Mouse (Mus musculus): Measurements from ENCODE around the gene Syne4. TPM values are rescaled to one million over a fixed set of nuclear protein-coding genes. Genes with fewer than 3 reads are reported as not detected.

The Syne4 gene
- polyA plus RNA-seq, 1 experiment from 2014 or later = 90.4 TPM

- Histone ChIP-seq H3K27ac (no peak overlapping the region), H3K4me1 (peaks cover 28% of the 10 kb centered on the region), H3K36me3 (peaks cover 15% of the 10 kb centered on the region), H3K4me3 (peak overlapping the region; percentile 66), H3K27me3 (peaks cover 16% of the 10 kb centered on the region), H3K4me2 (replicated peaks) (peak overlapping the region; percentile 81), H3K9me3 (no peaks in the 10 kb centered on the region), H3K9ac (peak overlapping the region; percentile 88; the same call in 1 of the 2 replicates)
- ATAC-seq (ENCODE audit: low FRiP score, low read depth) = 0 out of 2 replicates have a peak, but pooled peaks have one; percentile 1
- WGBS = 72% methylated on average over 6 of the region's 6 CpGs
Measured at GRCm38 (mm10) chr7:30363344-30363738, 48.7 kb downstream of the Syne4 start.

- H3K4me2 ChIP-seq (replicated peaks) = no peak overlapping the region
- H3K9ac ChIP-seq = no peak overlapping the region
- H3K9me3 ChIP-seq = no peaks in the 10 kb centered on the region
- no peak for ATAC-seq (ENCODE audit: low FRiP score, low read depth)
- peaks cover 16% of the 10 kb centered on the region for H3K27me3 ChIP-seq
- no peak overlapping the region for H3K4me3 ChIP-seq
- no peak overlapping the region for H3K27ac ChIP-seq
- peaks cover 7% of the 10 kb centered on the region for H3K4me1 ChIP-seq
- H3K36me3 ChIP-seq = no peaks in the 10 kb centered on the region
- 76% methylated on average over 2 of the region's 2 CpGs for WGBS
Measured at GRCm38 (mm10) chr7:30367466-30367865, 52.9 kb downstream of the Syne4 start.

Other genes starting within 250 kb of the Syne4 start
- 8.8 and 9.7 TPM in 2 replicates for gene Zfp82, start 241.9 kb upstream of the Syne4 start, polyA plus RNA-seq (2015; fragmentation: Nextera tagmentation; extraction: Ambion mirVana)
- gene Gm26920, start 224.4 kb upstream of the Syne4 start, polyA plus RNA-seq (2015; fragmentation: Nextera tagmentation; extraction: Ambion mirVana) = 2.3 and 3.3 TPM in 2 replicates
- gene Zfp566, start 224.3 kb upstream of the Syne4 start, polyA plus RNA-seq (2015; fragmentation: Nextera tagmentation; extraction: Ambion mirVana) = 18.8 and 20.6 TPM in 2 replicates
- gene Zfp260, start 220.0 kb upstream of the Syne4 start, polyA plus RNA-seq (2015; fragmentation: Nextera tagmentation; extraction: Ambion mirVana) = 147 and 154 TPM in 2 replicates
- gene Zfp382, start 192.9 kb upstream of the Syne4 start, polyA plus RNA-seq (2015; fragmentation: Nextera tagmentation; extraction: Ambion mirVana) = 13.8 and 14.6 TPM in 2 replicates
- 22.2 and 22.4 TPM in 2 replicates for gene Zfp146, start 145.1 kb upstream of the Syne4 start, polyA plus RNA-seq (2015; fragmentation: Nextera tagmentation; extraction: Ambion mirVana)
- gene Cox7a1, start 130.7 kb upstream of the Syne4 start, polyA plus RNA-seq (2015; fragmentation: Nextera tagmentation; extraction: Ambion mirVana) = 1.8 and 2.4 TPM in 2 replicates
- 94.9 and 100 TPM in 2 replicates for gene Capns1, start 116.0 kb upstream of the Syne4 start, polyA plus RNA-seq (2015; fragmentation: Nextera tagmentation; extraction: Ambion mirVana)
- 171 and 184 TPM in 2 replicates for gene Polr2i, start 82.9 kb upstream of the Syne4 start, polyA plus RNA-seq (2015; fragmentation: Nextera tagmentation; extraction: Ambion mirVana)
- 219 and 220 TPM in 2 replicates for gene Tbcb, start 82.5 kb upstream of the Syne4 start, polyA plus RNA-seq (2015; fragmentation: Nextera tagmentation; extraction: Ambion mirVana)
- 0.28 TPM in 1 of 2 replicates, not detected in the other for gene Ovol3, start 79.1 kb upstream of the Syne4 start, polyA plus RNA-seq (2015; fragmentation: Nextera tagmentation; extraction: Ambion mirVana)
- gene Thap8, start 34.7 kb upstream of the Syne4 start, polyA plus RNA-seq (2015; fragmentation: Nextera tagmentation; extraction: Ambion mirVana) = 0.28 and 0.48 TPM in 2 replicates
- 8.5 and 9.2 TPM in 2 replicates for gene Wdr62, start 34.4 kb upstream of the Syne4 start, polyA plus RNA-seq (2015; fragmentation: Nextera tagmentation; extraction: Ambion mirVana)
- gene Clip3, start 23.1 kb upstream of the Syne4 start, polyA plus RNA-seq (2015; fragmentation: Nextera tagmentation; extraction: Ambion mirVana) = 51.2 and 51.5 TPM in 2 replicates
- gene Alkbh6, start 6.1 kb upstream of the Syne4 start, polyA plus RNA-seq (2015; fragmentation: Nextera tagmentation; extraction: Ambion mirVana) = 94.2 and 99.2 TPM in 2 replicates
- gene E130208F15Rik, start 6.9 kb downstream of the Syne4 start, polyA plus RNA-seq (2015; fragmentation: Nextera tagmentation; extraction: Ambion mirVana) = 0.95 and 1.2 TPM in 2 replicates
- 20.0 and 22.4 TPM in 2 replicates for gene Sdhaf1, start 9.1 kb downstream of the Syne4 start, polyA plus RNA-seq (2015; fragmentation: Nextera tagmentation; extraction: Ambion mirVana)
- 6.8 and 7.5 TPM in 2 replicates for gene Lrfn3, start 48.0 kb downstream of the Syne4 start, polyA plus RNA-seq (2015; fragmentation: Nextera tagmentation; extraction: Ambion mirVana)
- 29.7 and 32.7 TPM in 2 replicates for gene Tyrobp, start 99.0 kb downstream of the Syne4 start, polyA plus RNA-seq (2015; fragmentation: Nextera tagmentation; extraction: Ambion mirVana)
- gene Hcst, start 105.0 kb downstream of the Syne4 start, polyA plus RNA-seq (2015; fragmentation: Nextera tagmentation; extraction: Ambion mirVana) = 0.64 and 0.68 TPM in 2 replicates
- gene Nfkbid, start 106.9 kb downstream of the Syne4 start, polyA plus RNA-seq (2015; fragmentation: Nextera tagmentation; extraction: Ambion mirVana) = 1.3 and 2.0 TPM in 2 replicates
- gene Aplp1, start 130.7 kb downstream of the Syne4 start, polyA plus RNA-seq (2015; fragmentation: Nextera tagmentation; extraction: Ambion mirVana) = 38.4 and 44.2 TPM in 2 replicates
- gene Kirrel2, start 142.9 kb downstream of the Syne4 start, polyA plus RNA-seq (2015; fragmentation: Nextera tagmentation; extraction: Ambion mirVana) = 0.20 and 0.23 TPM in 2 replicates
- gene Nphs1, start 143.5 kb downstream of the Syne4 start, polyA plus RNA-seq (2015; fragmentation: Nextera tagmentation; extraction: Ambion mirVana) = 0.09 TPM in 2 replicates
- gene Prodh2, start 178.8 kb downstream of the Syne4 start, polyA plus RNA-seq (2015; fragmentation: Nextera tagmentation; extraction: Ambion mirVana) = 0.32 TPM in 1 of 2 replicates, not detected in the other
- gene Arhgap33, start 220.3 kb downstream of the Syne4 start, polyA plus RNA-seq (2015; fragmentation: Nextera tagmentation; extraction: Ambion mirVana) = 11.4 and 11.6 TPM in 2 replicates
- gene Hspb6, start 237.4 kb downstream of the Syne4 start, polyA plus RNA-seq (2015; fragmentation: Nextera tagmentation; extraction: Ambion mirVana) = 15.4 and 17.5 TPM in 2 replicates
- gene Proser3, start 237.5 kb downstream of the Syne4 start, polyA plus RNA-seq (2015; fragmentation: Nextera tagmentation; extraction: Ambion mirVana) = 13.9 TPM in 2 replicates
- 44.2 and 48.3 TPM in 2 replicates for gene Lin37, start 245.0 kb downstream of the Syne4 start, polyA plus RNA-seq (2015; fragmentation: Nextera tagmentation; extraction: Ambion mirVana)
- 81.3 and 91.1 TPM in 2 replicates for gene U2af1l4, start 248.5 kb downstream of the Syne4 start, polyA plus RNA-seq (2015; fragmentation: Nextera tagmentation; extraction: Ambion mirVana)
- gene Gm49396, start 248.5 kb downstream of the Syne4 start, polyA plus RNA-seq (2015; fragmentation: Nextera tagmentation; extraction: Ambion mirVana) = 13.8 and 14.1 TPM in 2 replicates
- gene Psenen, start 248.8 kb downstream of the Syne4 start, polyA plus RNA-seq (2015; fragmentation: Nextera tagmentation; extraction: Ambion mirVana) = 134 and 141 TPM in 2 replicates